Mouse (Mus musculus) hindbrain, embryonic 11.5 days (tissue): ENCODE results near the gene Nom1. TPM values are rescaled to one million over a fixed set of nuclear protein-coding genes. Genes with fewer than 3 reads are reported as not detected.
A peak's percentile ranks its signal among the peaks of the same experiment; 100 is the strongest.

Experiments
- ATAC-seq: fragments of 200-750 bp; cut with Nextera tagmentation; 2 replicates; pipeline ENCODE4 v1.8.0; 2017; ENCODE audit warnings: mild to moderate bottlenecking, moderate TSS enrichment, moderate library complexity; ENCODE audit not compliant: low FRiP score
- DNase-seq: peaks from one replicate; pipeline ENCODE4 v3.0.0-alpha.2; 2015; ENCODE audit warnings: low spot score
- H3K27ac ChIP-seq: fragments of 300-500 bp; sonication (generic); 2 replicates; pipeline ENCODE4 v1.5.1; 2014; ENCODE audit warnings: mild to moderate bottlenecking, low read depth, low read length
- H3K27me3 ChIP-seq: fragments of 300-500 bp; sonication (generic); 2 replicates; pipeline ENCODE4 v1.6.1; 2014; ENCODE audit warnings: mild to moderate bottlenecking, low read length, moderate library complexity, mixed read lengths; ENCODE audit not compliant: control insufficient read depth, insufficient read depth
- H3K36me3 ChIP-seq: fragments of 300-500 bp; sonication (generic); 2 replicates; pipeline ENCODE4 v1.6.1; 2014; ENCODE audit warnings: mild to moderate bottlenecking, low read length, moderate library complexity, mixed read lengths; ENCODE audit not compliant: control insufficient read depth, insufficient read depth
- H3K4me1 ChIP-seq: fragments of 300-500 bp; sonication (generic); replicated peaks from 2 replicates; pipeline ENCODE4 v1.6.1; 2014; ENCODE audit warnings: low read length, mixed read lengths; ENCODE audit not compliant: control insufficient read depth, insufficient read depth
- H3K4me2 ChIP-seq: fragments of 300-500 bp; sonication (generic); replicated peaks from 2 replicates; pipeline ENCODE4 v1.6.1; 2014; ENCODE audit warnings: mild to moderate bottlenecking, low read depth, low read length
- H3K4me3 ChIP-seq: fragments of 300-500 bp; sonication (generic); 2 replicates; pipeline ENCODE4 v1.5.1; 2014; ENCODE audit warnings: low read depth, low read length
- H3K9ac ChIP-seq: fragments of 300-500 bp; sonication (generic); 2 replicates; pipeline ENCODE4 v1.6.1; 2014; ENCODE audit warnings: low read depth, low read length
- H3K9me3 ChIP-seq: fragments of 300-500 bp; sonication (generic); 2 replicates; pipeline ENCODE4 v1.6.1; 2016; ENCODE audit warnings: low read length; ENCODE audit not compliant: control insufficient read depth
- WGBS: fragments of 180-500 bp; shearing (Covaris S2); extraction: QIAGEN DNeasy Blood & Tissue Kit; methylation state at CpG from one replicate; pipeline ENCODE4 v1.1.7; 2014; 5-methylcytosine and 5-hydroxymethylcytosine counted together
- polyA plus RNA-seq: library from polyadenylated mRNA; unstranded; fragments of >200 nt; fragmentation: Nextera tagmentation; extraction: Ambion mirVana; gene quantifications from 2 replicates; pipeline ENCODE4 v1.2.1, GENCODE M21; 2014

The Nom1 gene
- polyA plus RNA-seq, 1 experiment from 2014 or later, result 18.4 TPM

DNA sequence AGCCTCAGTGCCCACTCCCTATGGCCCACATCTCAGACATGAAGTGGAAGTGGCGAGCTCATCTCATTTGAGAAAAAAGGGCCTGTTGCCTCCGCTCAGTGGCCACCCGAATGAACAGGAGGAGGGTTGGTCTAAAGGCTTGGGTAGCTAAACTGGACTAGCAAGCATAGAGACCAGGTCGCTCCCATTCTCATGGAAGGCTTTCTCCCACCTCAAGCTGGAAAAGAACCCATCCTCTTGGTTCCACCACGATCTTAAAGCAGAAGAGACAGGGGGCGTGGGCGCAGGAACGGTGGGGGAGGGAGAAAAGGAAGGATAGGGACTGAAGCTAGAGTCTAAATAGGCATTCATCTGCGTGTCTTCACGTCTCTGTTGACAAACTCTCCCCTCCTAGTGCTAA, 40.6 kb downstream of the Nom1 start:
- peaks cover 99% of the 10 kb centered on the region for H3K27me3 ChIP-seq
- DNase-seq (no peak), ATAC-seq (no peak)
- no peak overlapping the region for H3K27ac ChIP-seq
- 3% methylated on average over 10 of the region's 10 CpGs for WGBS
- no peaks in the 10 kb centered on the region for H3K9me3 ChIP-seq
- no peak overlapping the region for H3K4me3 ChIP-seq
- no peak overlapping the region for H3K9ac ChIP-seq
- no peaks in the 10 kb centered on the region for H3K36me3 ChIP-seq
- H3K4me1 ChIP-seq, result peaks cover 7% of the 10 kb centered on the region; the same call in 1 of the 2 replicates
- H3K4me2 ChIP-seq, result no peak overlapping the region

DNA sequence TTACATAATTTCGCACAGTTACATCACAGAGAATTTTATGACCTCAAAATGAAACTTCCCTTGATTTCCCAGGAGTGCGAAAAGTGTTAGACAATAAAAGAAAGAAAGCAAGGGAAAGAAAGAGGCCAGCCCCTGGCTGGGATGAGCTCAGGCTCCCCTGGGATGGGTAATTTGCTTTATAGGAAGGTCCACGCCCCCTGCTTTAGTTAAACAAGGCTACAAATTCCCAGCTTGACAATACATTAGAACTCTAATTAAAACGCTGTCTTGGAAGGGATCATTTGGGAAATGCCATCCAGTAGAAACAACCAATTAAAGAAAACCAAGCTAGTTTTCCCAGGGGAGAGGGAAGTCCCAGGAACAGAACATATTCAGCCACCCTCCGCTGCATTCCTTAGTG, 41.1 kb downstream of the Nom1 start:
- H3K27ac ChIP-seq, result no peak overlapping the region
- ATAC-seq, result no peak
- WGBS, result 2% methylated on average over 5 of the region's 5 CpGs
- H3K27me3 ChIP-seq, result peaks cover 99% of the 10 kb centered on the region
- no peak overlapping the region for H3K4me3 ChIP-seq
- peaks cover 7% of the 10 kb centered on the region; the same call in 1 of the 2 replicates for H3K4me1 ChIP-seq
- peak; percentile 36 for DNase-seq
- H3K9ac ChIP-seq, result no peak overlapping the region
- no peak overlapping the region for H3K4me2 ChIP-seq
- H3K9me3 ChIP-seq, result no peaks in the 10 kb centered on the region
- H3K36me3 ChIP-seq, result no peaks in the 10 kb centered on the region

DNA sequence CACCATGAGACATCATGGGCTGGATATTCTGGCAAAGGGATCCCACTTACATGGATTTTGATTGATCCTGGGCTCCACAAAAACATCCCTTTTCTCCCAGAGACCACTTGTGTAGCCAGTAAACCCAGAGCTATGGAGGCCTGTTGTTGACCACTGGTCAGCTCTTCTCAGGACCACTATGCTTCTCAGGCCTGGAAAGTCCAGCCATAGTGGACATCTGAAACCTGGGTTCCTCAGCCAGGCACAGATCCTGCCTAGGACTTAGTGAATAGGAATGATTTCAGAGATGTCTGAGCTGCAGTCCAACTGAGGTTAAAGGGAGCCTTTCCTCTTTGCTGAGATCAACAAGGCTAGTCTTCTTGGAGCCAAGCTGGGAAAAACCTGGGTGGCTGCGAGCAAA, 41.6 kb downstream of the Nom1 start:
- no peaks in the 10 kb centered on the region for H3K36me3 ChIP-seq
- H3K27ac ChIP-seq, result no peak overlapping the region
- peaks cover 99% of the 10 kb centered on the region for H3K27me3 ChIP-seq
- H3K4me1 ChIP-seq, result peaks cover 7% of the 10 kb centered on the region; the same call in 1 of the 2 replicates
- H3K4me3 ChIP-seq, result no peak overlapping the region
- no peaks in the 10 kb centered on the region for H3K9me3 ChIP-seq
- 0% methylated on average over 1 of the region's 1 CpGs for WGBS
- DNase-seq (peak; percentile 50), ATAC-seq (no peak)
- no peak overlapping the region for H3K4me2 ChIP-seq
- no peak overlapping the region for H3K9ac ChIP-seq

DNA sequence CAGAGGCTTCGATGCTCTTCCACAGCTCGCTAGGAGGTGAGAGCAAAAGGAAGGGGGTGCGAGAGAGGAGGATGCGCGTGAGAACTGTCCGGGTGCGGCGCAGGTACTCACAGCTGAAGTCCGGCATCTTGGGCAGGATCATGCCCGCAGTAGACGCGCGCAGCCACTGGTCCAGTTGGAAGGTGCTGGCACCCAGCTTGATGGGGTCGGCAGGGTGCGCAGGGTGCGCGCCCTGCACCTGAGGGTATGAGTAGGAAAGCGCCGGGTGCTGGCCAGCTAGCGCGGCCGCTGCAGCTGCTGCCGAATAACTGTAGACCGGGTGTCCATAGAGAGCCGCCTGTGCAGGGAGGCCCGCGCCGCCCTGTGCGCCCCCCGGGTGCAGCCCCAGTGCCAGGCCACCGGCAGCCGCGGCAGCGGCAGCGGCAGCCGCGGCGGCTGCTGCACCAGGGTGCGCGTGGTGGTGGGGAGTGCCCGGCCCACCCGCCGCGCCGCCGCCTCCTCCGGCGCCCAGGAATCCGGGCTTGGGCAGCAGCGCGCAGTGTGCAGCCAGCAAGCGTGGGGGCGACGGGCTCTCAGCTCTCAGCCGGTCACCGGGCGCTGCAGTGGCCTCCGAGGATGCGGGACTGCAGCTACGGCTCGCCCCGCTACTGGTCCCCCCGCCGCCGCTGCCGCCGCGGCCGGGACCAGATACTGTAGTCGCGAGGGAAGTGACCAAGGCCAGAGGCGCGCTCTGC, 43.2 kb downstream of the Nom1 start:
- Histone ChIP-seq H3K27ac (0 out of 2 replicates have a peak overlapping the region, but pooled peaks have one; percentile 4), H3K9me3 (no peaks in the 10 kb centered on the region), H3K4me2 (peak overlapping the region; percentile 25), H3K27me3 (peaks cover 99% of the 10 kb centered on the region), H3K4me1 (peaks cover 7% of the 10 kb centered on the region; the same call in 1 of the 2 replicates), H3K36me3 (no peaks in the 10 kb centered on the region), H3K9ac (no peak overlapping the region), H3K4me3 (peak overlapping the region; percentile 13)
- under 1% methylated on average over 50 of the region's 73 CpGs for WGBS
- ATAC-seq (peak; percentile 20; the same call in 1 of the 2 replicates), DNase-seq (peak; percentile 46)

DNA sequence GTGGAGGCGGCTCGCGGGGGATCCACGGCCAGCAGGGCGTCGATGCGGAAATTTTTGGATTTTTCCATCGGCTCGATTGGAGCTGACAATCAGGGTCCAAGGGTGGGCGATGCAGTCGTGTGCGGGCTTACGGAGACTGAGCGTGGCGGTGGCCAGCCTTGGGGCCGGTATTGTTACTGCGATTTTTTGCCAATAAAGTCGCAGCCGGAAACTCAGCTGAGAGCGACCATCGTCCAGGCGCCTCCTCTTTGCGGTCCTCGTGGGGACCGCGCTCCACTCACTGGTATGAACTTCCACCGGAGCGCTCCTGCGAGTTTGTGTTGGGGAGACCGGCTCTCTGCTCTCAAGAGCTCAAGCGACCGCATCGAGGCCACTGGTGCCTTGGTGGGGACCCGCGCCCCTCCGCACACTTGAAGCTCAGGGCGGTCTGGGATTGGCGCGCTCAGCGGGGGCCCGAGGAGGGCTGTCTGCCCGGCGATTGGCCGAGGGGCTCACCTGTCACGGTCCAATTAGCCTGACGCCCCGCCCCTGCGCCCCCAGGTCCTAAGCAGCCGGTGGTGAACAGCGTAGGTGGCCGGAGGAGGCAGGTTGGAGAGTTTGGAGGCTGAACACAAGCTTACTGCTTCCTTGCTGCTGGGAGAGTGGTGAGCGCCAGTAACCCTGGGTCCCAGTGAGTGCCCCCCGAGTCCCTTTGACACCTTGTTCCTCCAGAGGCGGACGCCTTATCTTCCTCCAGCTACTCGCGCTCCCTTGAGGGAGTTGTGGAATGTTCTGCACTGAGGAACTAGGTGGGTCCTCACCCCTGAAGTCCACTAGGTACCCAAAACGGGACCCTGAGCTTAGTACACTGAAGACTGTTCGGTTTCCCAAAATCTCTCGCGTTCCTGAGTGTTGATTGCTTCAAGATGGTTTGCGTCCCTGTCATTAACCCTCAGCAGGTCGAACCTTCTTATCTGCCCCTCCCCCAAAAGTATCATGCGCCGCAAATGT, 44.0 kb downstream of the Nom1 start, which contains the start of gene Mnx1:
Gene Mnx1, minus strand, starts transcription at position 263 of the 990 bp plus-strand sequence.
- under 1% methylated on average over 65 of the region's 65 CpGs for WGBS
- Histone ChIP-seq H3K9me3 (no peaks in the 10 kb centered on the region), H3K36me3 (no peaks in the 10 kb centered on the region), H3K27me3 (peaks cover 100% of the 10 kb centered on the region), H3K4me3 (peak within 1 kb of the TSS; percentile 13), H3K4me2 (peak within 1 kb of the TSS; percentile 25), H3K9ac (no peak within 1 kb of the TSS), H3K4me1 (peaks cover 7% of the 10 kb centered on the region; the same call in 1 of the 2 replicates), H3K27ac (0 out of 2 replicates have a peak within 1 kb of the TSS, but pooled peaks have one; percentile 4)
- ATAC-seq (peak; percentile 56), DNase-seq (peak; percentile 70)

DNA sequence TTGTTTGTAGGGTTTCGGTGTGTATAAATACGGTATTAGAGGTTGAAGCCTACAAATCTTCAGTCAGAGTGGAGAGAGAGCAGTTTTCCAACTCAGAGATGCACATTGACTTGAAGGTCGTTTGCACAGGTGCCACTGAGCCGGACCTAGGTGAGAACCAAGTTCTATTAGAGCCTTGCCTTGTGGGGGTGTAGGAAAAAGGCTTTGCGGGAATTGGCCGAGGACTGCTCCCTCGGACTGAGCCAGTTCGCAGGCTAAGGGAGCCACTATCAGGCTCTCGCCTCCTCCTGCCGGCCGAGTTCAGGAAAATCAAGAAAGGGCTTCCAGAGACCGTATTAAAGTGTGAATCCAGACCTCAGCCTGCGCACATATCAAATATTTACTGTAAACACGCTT, 44.7 kb downstream of the Nom1 start:
- H3K27me3 ChIP-seq, result peaks cover 99% of the 10 kb centered on the region
- ATAC-seq (no peak), DNase-seq (no peak)
- H3K4me1 ChIP-seq, result peaks cover 7% of the 10 kb centered on the region; the same call in 1 of the 2 replicates
- H3K27ac ChIP-seq, result no peak overlapping the region
- H3K4me2 ChIP-seq, result no peak overlapping the region
- H3K36me3 ChIP-seq, result no peaks in the 10 kb centered on the region
- H3K4me3 ChIP-seq, result no peak overlapping the region
- under 1% methylated on average over 14 of the region's 14 CpGs for WGBS
- H3K9me3 ChIP-seq, result no peaks in the 10 kb centered on the region
- H3K9ac ChIP-seq, result no peak overlapping the region

DNA sequence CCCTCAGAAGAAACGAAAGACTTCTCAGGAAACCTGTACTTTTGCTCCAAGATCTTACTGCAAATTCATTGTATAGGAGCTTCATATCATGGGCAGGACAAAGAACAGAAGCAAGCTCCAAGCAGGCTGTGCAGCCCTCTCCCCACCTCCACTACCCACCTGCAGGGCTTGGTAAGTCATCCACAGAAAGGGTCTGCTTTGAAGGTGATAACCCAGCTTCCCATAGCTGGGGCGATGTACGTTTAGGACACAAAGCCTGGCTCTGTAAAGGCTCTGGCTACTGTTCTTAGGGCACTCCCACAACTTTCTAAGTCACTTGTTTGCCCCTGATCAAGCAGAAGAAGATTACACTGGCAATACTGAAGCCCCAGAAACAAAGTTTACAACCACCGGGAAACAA, 49.3 kb downstream of the Nom1 start:
- Histone ChIP-seq H3K36me3 (no peaks in the 10 kb centered on the region), H3K27me3 (peaks cover 96% of the 10 kb centered on the region), H3K4me3 (no peak overlapping the region), H3K9me3 (no peaks in the 10 kb centered on the region), H3K4me1 (no peaks in the 10 kb centered on the region), H3K4me2 (no peak overlapping the region), H3K9ac (no peak overlapping the region), H3K27ac (no peak overlapping the region)
- ATAC-seq (no peak), DNase-seq (peak; percentile 37)
- WGBS, result 4% methylated on average over 4 of the region's 4 CpGs

DNA sequence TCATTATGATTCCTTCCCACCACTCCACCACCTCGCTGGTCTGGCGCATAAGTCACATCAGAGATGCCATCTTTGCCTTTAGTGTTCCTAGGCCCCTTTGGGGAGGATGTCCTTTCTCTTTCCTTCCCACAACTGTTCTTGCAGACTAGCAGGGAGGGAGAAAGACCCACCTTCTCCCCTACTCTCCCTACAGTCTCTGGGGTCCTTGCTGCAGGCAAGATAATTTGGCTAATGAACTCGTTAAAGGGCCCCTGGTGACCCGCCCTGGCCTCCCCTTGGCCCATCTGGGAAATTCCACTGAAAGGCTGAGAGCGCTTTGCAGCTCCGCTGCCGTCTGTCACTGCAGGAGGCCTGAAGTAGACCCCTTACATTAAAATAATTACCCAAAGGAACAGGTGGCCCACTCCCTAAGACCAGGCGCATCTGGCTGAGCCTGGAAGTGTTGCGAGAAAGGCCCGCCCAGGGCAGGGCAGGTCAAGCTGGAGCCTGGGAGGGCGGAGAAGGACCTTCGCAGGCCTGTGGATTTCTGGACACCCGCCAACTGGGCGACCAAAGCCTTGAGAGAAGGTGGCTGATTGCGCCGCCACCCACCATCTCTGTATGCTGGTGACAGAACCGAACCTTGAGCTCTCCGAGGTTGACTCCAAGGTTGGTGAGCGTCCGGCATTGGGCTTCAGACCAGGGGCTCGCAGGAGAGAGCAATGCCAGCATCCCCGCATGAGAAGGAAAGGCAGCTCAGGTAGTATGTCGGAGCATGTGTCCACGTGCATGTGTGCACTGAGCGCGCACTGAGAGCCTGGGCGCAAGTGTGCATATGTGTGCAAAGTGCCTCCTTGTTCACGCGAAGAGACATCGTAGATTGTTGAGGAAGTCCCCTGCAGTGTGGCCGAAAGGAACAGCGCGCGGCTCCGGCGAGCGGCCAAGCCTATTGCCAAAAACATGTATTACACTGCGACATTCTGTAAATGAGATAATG, 50.8 kb downstream of the Nom1 start:
- Histone ChIP-seq H3K4me2 (no peak overlapping the region), H3K4me3 (no peak overlapping the region), H3K9ac (no peak overlapping the region), H3K9me3 (no peaks in the 10 kb centered on the region), H3K27me3 (peaks cover 96% of the 10 kb centered on the region), H3K4me1 (no peaks in the 10 kb centered on the region), H3K27ac (no peak overlapping the region), H3K36me3 (no peaks in the 10 kb centered on the region)
- WGBS, result 2% methylated on average over 38 of the region's 38 CpGs
- DNase-seq (peak; percentile 56), ATAC-seq (no peak)
